Mouse (Mus musculus) naive thymus-derived CD4-positive, alpha-beta T cell, adult 5 months (primary cell): ENCODE data around the gene Nbr1. TPM values are rescaled to one million over a fixed set of nuclear protein-coding genes. Genes with fewer than 3 reads are reported as not detected.

ENCODE experiments used
- polyA plus RNA-seq: library from polyadenylated mRNA; unstranded; fragments of 100-300 nt; shearing (Covaris generic); gene quantifications from one replicate; pipeline ENCODE4 v1.2.1, GENCODE M21; 2017

Nbr1 gene
- 127 TPM for polyA plus RNA-seq

DNA sequence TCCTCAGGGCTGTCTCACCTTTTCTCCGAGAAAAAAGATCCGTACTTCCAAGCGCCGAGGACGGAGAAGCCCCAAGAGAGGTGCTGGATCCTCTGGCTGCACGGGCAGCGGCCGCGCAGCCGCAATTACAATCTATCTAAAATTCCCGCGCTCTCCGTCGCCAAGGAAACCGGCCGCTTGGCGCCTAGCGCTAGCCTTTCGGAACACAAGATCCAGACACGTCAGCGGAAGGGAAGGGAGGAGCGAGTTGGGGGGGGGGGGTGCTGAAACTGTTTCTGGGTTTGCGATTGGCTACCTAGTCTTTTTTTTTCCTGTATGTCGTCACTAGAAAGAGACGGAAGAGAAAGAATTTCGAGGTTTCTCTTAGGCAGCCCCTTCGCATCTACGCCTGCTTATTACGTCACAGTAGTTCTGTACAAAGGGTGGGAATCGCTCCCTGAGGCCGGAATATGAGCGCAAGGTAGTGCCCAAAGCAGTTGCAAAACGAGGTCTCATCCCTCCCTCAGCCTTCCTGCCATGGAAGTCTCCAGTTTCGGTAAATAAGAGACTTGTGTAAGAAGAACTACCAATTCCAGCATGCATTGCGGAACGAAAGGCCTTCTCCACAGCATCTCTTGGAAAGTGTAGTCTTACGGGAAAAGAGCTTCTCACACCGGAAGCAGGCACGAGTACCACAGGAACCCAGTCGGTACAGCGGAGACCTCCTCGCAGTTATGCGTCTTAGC, at the start of gene Nbr1, which contains the start of gene Brca1:
Gene Nbr1 (plus strand): TSS at position 399 of the 725 bp plus-strand sequence.
Gene Brca1 (minus strand): TSS at position 205 of the 725 bp plus-strand sequence.

GRCm38 (mm10) chr11:101582054-101583035, 30.4 kb downstream of the Nbr1 start, which contains the start of gene Tmem106a:
Gene Tmem106a, plus strand, starts transcription at chr11:101582242.

DNA sequence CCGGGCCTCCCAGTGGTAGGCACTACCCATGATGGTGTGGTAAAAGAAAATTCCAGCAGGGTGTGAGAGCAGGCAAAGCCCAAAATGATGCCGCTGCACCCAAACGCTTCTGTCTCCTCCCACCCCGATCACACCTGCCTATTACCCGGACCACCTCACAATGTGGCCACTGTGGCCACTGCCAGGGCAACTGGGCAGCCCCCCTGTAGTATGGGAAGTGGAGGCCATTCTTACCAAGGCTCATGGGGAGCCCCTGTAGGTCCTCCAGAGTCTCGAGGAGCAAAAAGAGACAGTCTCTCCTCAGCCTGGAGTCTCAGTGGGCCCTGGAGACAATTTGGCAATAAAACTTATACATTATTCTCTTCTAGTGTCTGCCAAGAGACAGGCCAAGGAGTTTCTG, 47.2 kb downstream of the Nbr1 start, which contains the start of gene Gm11634:
Gene Gm11634 (minus strand): TSS at position 101 of the 400 bp plus-strand sequence.

GRCm38 (mm10) chr11:101626995-101627856, 75.3 kb downstream of the Nbr1 start, which contains the start of gene Rdm1:
Gene Rdm1, plus strand, starts transcription at chr11:101627195.

Other genes with a start within 250 kb of the Nbr1 start
- gene Becn1, start 249.9 kb upstream of the Nbr1 start, polyA plus RNA-seq, result 208 TPM
- gene Psme3, start 235.9 kb upstream of the Nbr1 start, polyA plus RNA-seq, result 178 TPM
- 4.7 TPM for gene Aoc2, start 227.1 kb upstream of the Nbr1 start, polyA plus RNA-seq
- not detected for gene Aoc3, start 221.5 kb upstream of the Nbr1 start, polyA plus RNA-seq
- not detected for gene G6pc, start 184.6 kb upstream of the Nbr1 start, polyA plus RNA-seq
- gene Aarsd1, start 134.5 kb upstream of the Nbr1 start, polyA plus RNA-seq, result 27.6 TPM
- gene Gm27029, start 127.4 kb upstream of the Nbr1 start, polyA plus RNA-seq, result not detected
- gene Rundc1, start 127.1 kb upstream of the Nbr1 start, polyA plus RNA-seq, result 29.5 TPM
- 3.8 TPM for gene Ptges3l, start 126.8 kb upstream of the Nbr1 start, polyA plus RNA-seq
- gene Rpl27, start 109.9 kb upstream of the Nbr1 start, polyA plus RNA-seq, result 269 TPM
- 128 TPM for gene Ifi35, start 103.7 kb upstream of the Nbr1 start, polyA plus RNA-seq
- 0.25 TPM for gene Rnd2, start 87.2 kb upstream of the Nbr1 start, polyA plus RNA-seq
- 0.36 TPM for gene Vat1, start 85.9 kb upstream of the Nbr1 start, polyA plus RNA-seq
- gene Brca1, start 194 bp upstream of the Nbr1 start, polyA plus RNA-seq, result 4.3 TPM
- gene Tmem106a, start 30.1 kb downstream of the Nbr1 start, polyA plus RNA-seq, result 2.2 TPM
- not detected for gene Gm11634, start 47.1 kb downstream of the Nbr1 start, polyA plus RNA-seq
- gene Rdm1, start 75.0 kb downstream of the Nbr1 start, polyA plus RNA-seq, result 30.2 TPM
- gene Arl4d, start 113.4 kb downstream of the Nbr1 start, polyA plus RNA-seq, result 1.8 TPM
- 73.4 TPM for gene Dhx8, start 180.8 kb downstream of the Nbr1 start, polyA plus RNA-seq
- not detected for gene Etv4, start 233.2 kb downstream of the Nbr1 start, polyA plus RNA-seq